In genomic region chr6:147028396-147028795, GRCm38 (mm10) we compare ENCODE assay signal across 17 mouse cellular contexts. TPM values are rescaled to one million over a fixed set of nuclear protein-coding genes. Genes with fewer than 3 reads are reported as not detected.
"Had no signal": no experiment of that assay in that cellular context is flagged by ENCODE, and none has a peak within 500 bp of the region (broad histone marks: within the 10 kb centered on the region; RNA-seq: fewer than 3 reads in every experiment).

No protein-coding gene starts in this region.

- H3K27ac ChIP-seq: neural tube, embryonic 13.5 days; neural tube, embryonic 15.5 days; stomach, embryonic 15.5 days; stomach, postnatal 0 days had no signal

- H3K4me3 ChIP-seq: neural tube, embryonic 13.5 days; neural tube, embryonic 15.5 days; stomach, embryonic 15.5 days had no signal

- H3K27me3 ChIP-seq: neural tube, embryonic 13.5 days; neural tube, embryonic 15.5 days; stomach, embryonic 15.5 days had no signal

- H3K4me2 ChIP-seq: neural tube, embryonic 13.5 days; neural tube, embryonic 15.5 days; stomach, embryonic 15.5 days had no signal

- H3K9ac ChIP-seq: neural tube, embryonic 13.5 days; neural tube, embryonic 15.5 days; stomach, embryonic 15.5 days had no signal

- H3K36me3 ChIP-seq: neural tube, embryonic 13.5 days; neural tube, embryonic 15.5 days had no signal

- H3K4me1 ChIP-seq: neural tube, embryonic 13.5 days; neural tube, embryonic 15.5 days; stomach, embryonic 15.5 days had no signal

- DNase-seq: retina, postnatal 1 day; right cerebral cortex, adult 18-20 months; right cerebral cortex, postnatal 14 days; right cerebral cortex, postnatal 25 days; right cerebral cortex, postnatal 4 days; spleen, adult 18-20 months; thymus, adult 18-20 months; thymus, adult 2 months; thymus, postnatal 14 days; thymus, postnatal 25 days; thymus, postnatal 36 days; thymus, postnatal 4 days had no signal

- H3K9me3 ChIP-seq: neural tube, embryonic 13.5 days; neural tube, embryonic 15.5 days; stomach, embryonic 15.5 days had no signal

RNA-seq across cellular contexts. Expression of gene Mansc4, which starts 58.4 kb away (rescaled TPM):
- total RNA-seq: neutrophil, adult 5-6 weeks had no signal
